Comparison of ENCODE assay signal across 42 mouse cellular contexts in the genomic region with DNA sequence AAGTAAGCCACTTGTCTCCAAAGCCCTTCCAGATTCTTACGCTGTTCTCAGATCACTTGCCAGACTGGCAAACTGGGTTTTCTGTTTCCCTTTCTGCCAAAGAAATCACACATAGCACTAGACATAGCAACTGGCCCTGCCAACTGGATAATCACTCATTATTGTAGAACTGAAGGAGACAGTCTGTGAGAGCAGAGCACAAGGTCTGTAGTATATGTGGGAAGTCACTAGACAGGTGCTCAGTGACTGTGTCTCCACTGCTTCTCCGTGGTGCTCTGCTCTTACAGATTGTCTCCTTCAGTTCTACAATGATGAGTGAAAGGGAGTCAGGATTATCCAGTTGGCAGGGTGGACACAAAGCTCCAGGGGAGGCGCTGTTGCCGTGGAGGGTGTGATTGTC. TPM values are rescaled to one million over a fixed set of nuclear protein-coding genes. Genes with fewer than 3 reads are reported as not detected.
"Had no signal": no experiment of that assay in that cellular context is flagged by ENCODE, and none has a peak within 500 bp of the region (broad histone marks: within the 10 kb centered on the region; RNA-seq: fewer than 3 reads in every experiment).

No protein-coding gene starts in this region.

- H3K36me3 ChIP-seq: limb, embryonic 10.5 days; limb, embryonic 12.5 days; limb, embryonic 13.5 days; limb, embryonic 15.5 days; liver, embryonic 12.5 days; liver, embryonic 13.5 days; liver, embryonic 15.5 days; lung, embryonic 15.5 days; midbrain, embryonic 10.5 days; midbrain, embryonic 12.5 days; midbrain, embryonic 13.5 days; midbrain, embryonic 15.5 days; neural tube, embryonic 12.5 days; neural tube, embryonic 13.5 days had no signal

- H3K4me1 ChIP-seq: limb, embryonic 10.5 days; limb, embryonic 12.5 days; limb, embryonic 13.5 days; limb, embryonic 15.5 days; liver, embryonic 12.5 days; liver, embryonic 13.5 days; liver, embryonic 15.5 days; megakaryocyte, embryonic 14.5 days; midbrain, embryonic 10.5 days; midbrain, embryonic 12.5 days; midbrain, embryonic 13.5 days; midbrain, embryonic 15.5 days; neural tube, embryonic 12.5 days; neural tube, embryonic 13.5 days had no signal

- DNase-seq: left cerebral cortex, postnatal 4 days; liver; liver, embryonic 13.5 days; liver, postnatal 0 days; lung, adult 18-20 months; lung, adult 2 months; lung, embryonic 14.5 days; lung, postnatal 10 days; lung, postnatal 14 days; lung, postnatal 36 days; lung, postnatal 4 days; midbrain, embryonic 14.5 days had no signal

- H3K27me3 ChIP-seq: limb, embryonic 12.5 days; limb, embryonic 13.5 days; limb, embryonic 15.5 days; liver, embryonic 12.5 days; liver, embryonic 13.5 days; liver, embryonic 15.5 days; lung, embryonic 15.5 days; megakaryocyte, embryonic 14.5 days; midbrain, embryonic 12.5 days; midbrain, embryonic 13.5 days; midbrain, embryonic 15.5 days; neural tube, embryonic 12.5 days; neural tube, embryonic 13.5 days had no signal

- H3K9me3 ChIP-seq: limb, embryonic 10.5 days; limb, embryonic 13.5 days; limb, embryonic 15.5 days; liver, embryonic 13.5 days; liver, embryonic 15.5 days; lung, embryonic 15.5 days; midbrain, embryonic 12.5 days; midbrain, embryonic 13.5 days; midbrain, embryonic 15.5 days; neural tube, embryonic 13.5 days had no signal

- H3K27ac ChIP-seq: limb, embryonic 10.5 days; limb, embryonic 12.5 days; limb, embryonic 13.5 days; limb, embryonic 15.5 days; liver, embryonic 12.5 days; liver, embryonic 13.5 days; liver, embryonic 14.5 days; liver, embryonic 15.5 days; lung, embryonic 15.5 days; macrophage; midbrain, embryonic 10.5 days; midbrain, embryonic 12.5 days; midbrain, embryonic 13.5 days; midbrain, embryonic 15.5 days; neural tube, embryonic 12.5 days; neural tube, embryonic 13.5 days had no signal

- H3K4me3 ChIP-seq: limb, embryonic 10.5 days; limb, embryonic 12.5 days; limb, embryonic 13.5 days; limb, embryonic 15.5 days; liver, embryonic 12.5 days; liver, embryonic 13.5 days; liver, embryonic 15.5 days; lung, embryonic 15.5 days; megakaryocyte, embryonic 14.5 days; midbrain, embryonic 10.5 days; midbrain, embryonic 12.5 days; midbrain, embryonic 13.5 days; midbrain, embryonic 15.5 days; myocyte; neural tube, embryonic 12.5 days; neural tube, embryonic 13.5 days had no signal

- H3K4me2 ChIP-seq: limb, embryonic 12.5 days; limb, embryonic 13.5 days; limb, embryonic 15.5 days; liver, embryonic 11.5 days; liver, embryonic 12.5 days; liver, embryonic 13.5 days; liver, embryonic 15.5 days; lung, embryonic 14.5 days; lung, embryonic 15.5 days; midbrain, embryonic 11.5 days; midbrain, embryonic 12.5 days; midbrain, embryonic 13.5 days; midbrain, embryonic 15.5 days; neural tube, embryonic 12.5 days; neural tube, embryonic 13.5 days had no signal

- H3K9ac ChIP-seq: limb, embryonic 12.5 days; limb, embryonic 13.5 days; limb, embryonic 15.5 days; liver, embryonic 12.5 days; liver, embryonic 13.5 days; liver, embryonic 14.5 days; liver, embryonic 15.5 days; liver, postnatal 0 days; lung, embryonic 14.5 days; lung, embryonic 15.5 days; midbrain, embryonic 12.5 days; midbrain, embryonic 13.5 days; midbrain, embryonic 15.5 days; neural tube, embryonic 12.5 days; neural tube, embryonic 13.5 days had no signal

- ATAC-seq: liver, embryonic 12.5 days; liver, postnatal 0 days; lung, postnatal 0 days; midbrain, embryonic 13.5 days; midbrain, embryonic 15.5 days; midbrain, embryonic 16.5 days had no signal

RNA-seq across cellular contexts. Expression of gene Themis3, which starts 41.7 kb away (rescaled TPM):
- total RNA-seq: left cerebral cortex, postnatal 4 days; liver, adult 2 months; megakaryocyte progenitor cell, adult 5-6 weeks; megakaryocyte, adult 5-6 weeks; megakaryocyte-erythroid progenitor cell, adult 5-6 weeks; midbrain, postnatal 0 days; monocyte, adult 5-6 weeks had no signal
- polyA plus RNA-seq: limb, embryonic 10.5 days; limb, embryonic 11.5 days; limb, embryonic 12.5 days; liver, adult 2 months; liver, embryonic 11.5 days; liver, embryonic 12.5 days; liver, embryonic 13.5 days; liver, embryonic 14.5 days; liver, embryonic 15.5 days; liver, embryonic 16.5 days; macrophage; midbrain, embryonic 10.5 days; midbrain, embryonic 11.5 days; midbrain, embryonic 12.5 days; midbrain, embryonic 13.5 days; midbrain, embryonic 14.5 days; midbrain, embryonic 15.5 days; midbrain, embryonic 16.5 days; midbrain, postnatal 0 days; myocyte; neural tube, embryonic 11.5 days; neural tube, embryonic 12.5 days; neural tube, embryonic 13.5 days had no signal
